Mouse (Mus musculus): Measurements from ENCODE around the gene Kcnd2. TPM values are rescaled to one million over a fixed set of nuclear protein-coding genes. Genes with fewer than 3 reads are reported as not detected.

The Kcnd2 gene
- polyA plus RNA-seq, 1 experiment = 43.9 TPM

DNA sequence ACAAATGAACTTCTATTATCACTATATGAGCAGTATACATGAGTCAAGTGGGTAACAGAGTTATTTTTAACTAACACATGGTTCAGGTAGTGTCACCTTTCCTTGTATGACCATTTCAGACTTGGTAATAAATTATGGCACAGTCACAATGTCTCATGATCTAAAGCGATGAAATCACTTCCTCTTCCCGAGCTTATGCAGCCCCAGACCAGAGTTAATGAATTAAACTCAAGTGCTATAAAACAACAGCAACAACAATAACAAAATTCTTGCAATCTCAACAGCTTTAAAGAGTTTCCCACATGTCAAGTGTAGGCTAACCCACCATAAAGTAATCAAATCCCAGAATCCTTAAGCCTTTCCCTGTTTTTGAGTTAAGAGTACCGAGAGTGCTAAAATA, 198.4 kb downstream of the Kcnd2 start:
- no peak for DNase-seq (ENCODE audit: extremely low spot score in 1 of 2, low spot score in 1 of 2)

DNA sequence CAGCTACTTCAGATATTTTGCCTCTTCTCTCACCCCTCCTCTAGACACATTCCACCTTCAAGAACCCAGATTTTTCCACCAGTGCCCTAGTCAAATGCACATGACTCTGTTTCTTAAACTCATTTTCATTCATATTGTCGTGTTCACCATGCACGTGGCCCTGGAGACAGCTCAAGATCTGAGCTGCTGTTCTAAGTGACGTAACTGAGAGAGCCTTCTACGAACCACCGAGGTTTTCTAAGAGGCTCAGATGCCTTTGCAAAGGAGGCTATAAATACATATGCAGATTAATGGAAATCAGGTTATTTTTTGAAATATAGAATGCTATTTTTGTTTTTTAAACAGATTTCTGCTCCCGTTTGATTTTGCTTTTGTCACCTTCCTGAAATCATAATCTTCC, 202.9 kb downstream of the Kcnd2 start:
- DNase-seq (ENCODE audit: extremely low spot score in 1 of 2, low spot score in 1 of 2) = peak; percentile 70

DNA sequence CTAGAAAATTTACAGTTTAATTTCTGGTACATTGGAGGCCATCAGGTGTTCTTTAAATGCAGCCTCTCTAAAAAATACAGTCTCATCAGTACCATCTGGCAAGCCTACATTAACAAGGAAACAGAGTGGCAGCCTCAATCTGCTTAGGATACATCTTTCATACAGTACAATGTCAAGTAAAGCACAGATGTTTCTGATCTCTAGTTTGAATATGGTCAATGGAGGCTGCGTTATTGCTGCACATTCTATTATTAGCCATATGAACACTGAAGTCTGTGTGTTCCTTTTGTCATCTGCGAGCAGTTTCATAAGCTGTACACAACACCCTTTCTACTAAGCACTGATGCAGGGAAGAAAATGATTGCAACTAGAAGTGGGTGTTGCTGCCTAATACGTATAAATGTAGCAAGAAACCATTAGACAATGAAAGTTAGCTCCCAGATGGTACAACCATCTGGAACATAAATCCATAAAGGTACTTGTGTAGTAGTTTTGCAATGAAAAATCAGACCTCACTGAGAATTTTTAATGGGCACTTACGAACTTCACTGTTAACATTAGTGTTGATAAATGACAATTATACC, 209.0 kb downstream of the Kcnd2 start:
- peak in 1 of 2 experiments; percentile 23 for DNase-seq (ENCODE audit: extremely low spot score in 1 of 2, low spot score in 1 of 2)

DNA sequence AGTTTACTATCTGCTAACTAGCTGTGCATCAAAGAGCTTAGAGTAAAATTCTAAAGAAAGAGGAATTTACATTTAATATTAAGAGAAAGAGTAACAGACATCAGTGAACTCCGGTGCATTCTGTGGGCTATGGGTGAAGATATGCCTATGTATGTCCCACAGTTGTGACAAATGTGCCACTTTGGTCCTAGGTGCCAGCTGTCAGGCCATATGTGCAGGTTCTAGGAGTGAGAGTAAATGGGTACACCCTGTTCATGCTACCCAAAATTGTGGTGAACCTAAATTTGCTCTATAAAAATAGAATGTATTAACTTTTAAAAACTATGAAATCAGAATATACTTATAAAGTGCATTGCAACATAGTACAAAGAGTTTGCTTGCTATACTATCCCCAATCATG, 215.8 kb downstream of the Kcnd2 start:
- DNase-seq (ENCODE audit: extremely low spot score in 1 of 2, low spot score in 1 of 2) = no peak

DNA sequence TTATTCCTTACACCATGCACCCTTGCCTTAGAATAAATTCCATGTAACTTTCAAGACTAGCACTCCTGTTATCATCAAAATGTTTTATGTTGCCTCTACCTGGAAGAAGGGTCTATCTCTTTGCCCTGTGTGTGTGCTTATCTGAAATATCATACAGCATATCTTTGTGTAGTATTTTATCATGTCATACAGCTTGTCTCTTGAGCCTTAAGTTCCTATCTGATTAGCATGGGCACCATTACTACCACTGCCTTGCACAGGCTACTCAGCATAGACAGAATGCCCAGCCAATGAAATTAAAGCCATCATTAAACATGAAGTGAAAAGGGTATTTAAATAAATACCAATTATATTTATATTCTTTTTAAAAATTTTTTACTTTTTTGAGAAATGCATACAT, 249.4 kb downstream of the Kcnd2 start:
- DNase-seq (ENCODE audit: extremely low spot score in 1 of 2, low spot score in 1 of 2) = no peak

DNA sequence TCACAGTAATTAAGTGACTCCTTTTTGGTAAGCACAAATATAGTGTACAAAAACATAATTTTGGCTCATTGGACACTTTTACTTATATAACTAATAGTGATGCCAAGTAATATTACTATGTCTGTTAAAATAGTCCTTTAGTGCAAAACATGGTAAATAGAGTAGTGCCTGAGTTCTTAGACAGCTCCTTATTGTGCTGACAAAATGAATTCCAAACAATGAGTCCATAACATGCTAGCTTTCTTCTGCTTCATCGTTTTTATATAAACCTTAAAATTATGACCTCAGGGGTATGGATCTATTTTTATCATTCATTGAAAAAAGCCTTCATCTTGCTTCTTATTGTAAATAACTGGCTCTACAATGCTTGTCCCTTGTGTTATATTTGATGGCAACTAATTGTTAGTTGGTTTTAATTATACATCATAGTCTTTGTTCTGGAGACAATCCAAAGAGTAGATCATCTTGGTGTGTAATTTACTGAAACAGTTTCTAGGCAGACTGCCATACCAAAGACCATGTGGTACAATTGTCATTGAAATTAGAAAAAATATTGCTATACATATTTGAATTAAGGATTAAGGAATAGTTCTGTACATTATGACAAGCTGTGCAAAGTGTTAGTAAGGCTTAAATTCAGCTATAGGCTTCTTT, 256.7 kb downstream of the Kcnd2 start:
- DNase-seq (ENCODE audit: extremely low spot score in 1 of 2, low spot score in 1 of 2) = no peak

DNA sequence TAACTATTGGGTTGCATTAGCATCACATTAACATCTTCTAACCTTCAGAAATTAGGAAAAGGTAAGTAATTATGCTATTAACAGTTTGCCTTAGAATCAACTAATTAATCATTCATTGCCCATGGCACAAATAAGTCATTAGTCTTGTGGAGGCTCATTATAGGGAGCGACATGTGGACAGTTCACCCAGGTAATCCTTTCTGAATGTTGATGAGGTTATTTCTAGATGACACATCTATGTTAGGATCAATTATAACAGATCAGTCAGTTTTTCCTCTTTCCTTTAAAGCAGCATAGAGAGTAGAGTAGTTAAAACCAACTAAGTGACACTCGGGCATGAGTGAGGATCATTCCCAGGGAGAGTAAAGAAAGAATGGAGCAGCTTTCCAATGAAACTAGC, 267.4 kb downstream of the Kcnd2 start:
- DNase-seq (ENCODE audit: extremely low spot score in 1 of 2, low spot score in 1 of 2) = no peak

DNA sequence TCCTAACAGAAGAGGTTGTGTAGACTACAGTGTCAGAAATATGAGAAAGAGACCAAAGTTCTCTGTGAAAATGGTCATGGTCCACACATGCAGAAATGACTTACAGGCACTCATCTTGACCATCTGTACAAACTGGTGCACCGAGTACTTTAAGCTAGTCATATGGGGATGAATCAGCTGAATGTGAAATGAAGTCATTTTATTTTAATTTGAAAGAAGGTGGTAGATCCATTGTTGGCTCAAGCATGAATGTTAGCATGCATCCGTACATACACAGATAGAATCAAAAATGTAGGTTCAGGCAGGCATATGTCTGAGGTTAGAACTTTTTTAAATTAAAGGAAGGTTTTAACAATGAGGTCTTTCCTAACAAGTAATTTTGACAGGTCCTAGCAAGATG, 273.2 kb downstream of the Kcnd2 start:
- no peak for DNase-seq (ENCODE audit: extremely low spot score in 1 of 2, low spot score in 1 of 2)

DNA sequence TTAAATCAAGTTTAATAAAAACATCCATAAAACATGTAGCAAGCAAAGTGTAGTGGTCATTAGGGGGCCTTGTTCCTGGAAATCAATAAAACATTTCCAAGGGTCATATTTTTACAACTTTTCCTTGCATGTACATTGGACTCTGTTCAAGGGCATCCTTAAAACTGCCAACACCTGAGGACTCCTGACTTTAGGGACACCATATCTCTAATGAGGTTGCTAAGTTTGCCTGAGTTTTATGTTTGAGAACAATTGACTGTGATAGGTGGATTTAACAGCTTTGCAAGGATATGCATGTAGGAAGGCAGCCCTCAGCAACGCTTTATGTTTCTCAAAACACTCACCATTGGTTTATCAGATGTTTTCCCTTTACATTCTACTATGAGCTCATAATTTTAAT, 287.6 kb downstream of the Kcnd2 start:
- no peak for DNase-seq (ENCODE audit: extremely low spot score in 1 of 2, low spot score in 1 of 2)

DNA sequence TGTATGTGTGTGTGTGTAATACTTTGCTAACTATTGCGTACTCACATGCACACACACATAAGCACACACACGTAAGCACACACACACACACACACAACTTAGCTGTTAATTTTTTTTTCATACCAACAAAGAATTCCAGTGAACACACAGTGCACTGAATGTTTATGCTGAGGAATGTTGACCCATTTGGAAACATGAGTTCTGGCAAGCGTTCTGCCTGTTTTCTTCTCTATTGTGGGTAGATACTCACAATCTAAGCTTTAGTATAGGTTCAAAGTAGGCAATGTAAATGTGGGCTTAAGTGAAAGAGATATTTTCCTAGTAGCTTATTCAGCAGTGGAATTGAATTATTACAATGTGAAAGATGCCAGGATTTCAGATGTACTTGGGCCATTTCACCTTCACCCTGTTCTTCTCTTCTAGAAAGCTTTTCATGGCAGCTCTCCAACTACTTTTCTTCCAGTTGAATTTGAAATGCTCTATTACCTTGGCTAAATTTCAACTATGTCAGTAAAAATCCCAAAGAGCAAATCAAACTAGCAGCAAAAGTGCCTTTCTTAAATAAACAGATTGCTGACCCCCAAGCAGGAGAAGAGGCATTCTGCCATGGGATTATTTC, 295.4 kb downstream of the Kcnd2 start:
- no peak for DNase-seq (ENCODE audit: extremely low spot score in 1 of 2, low spot score in 1 of 2)

DNA sequence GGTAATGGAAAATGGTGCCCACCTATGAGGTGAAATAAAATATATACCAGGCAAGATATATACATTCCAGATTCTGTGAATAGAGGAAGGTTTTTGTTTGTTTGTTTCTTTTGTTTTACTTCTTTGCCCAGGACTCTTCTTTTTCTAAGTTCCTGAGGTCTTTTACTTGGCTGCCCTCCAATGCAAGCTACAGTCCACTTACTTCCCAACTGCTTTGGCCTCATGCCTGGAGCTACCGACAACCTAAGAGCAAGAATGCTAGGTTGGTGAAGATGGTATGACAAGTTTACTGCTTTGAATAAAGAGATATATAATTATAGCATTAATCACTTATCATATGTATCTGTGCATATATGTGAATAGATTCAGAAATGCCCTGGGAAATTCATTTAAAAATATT, 305.0 kb downstream of the Kcnd2 start:
- no peak for DNase-seq (ENCODE audit: extremely low spot score in 1 of 2, low spot score in 1 of 2)

DNA sequence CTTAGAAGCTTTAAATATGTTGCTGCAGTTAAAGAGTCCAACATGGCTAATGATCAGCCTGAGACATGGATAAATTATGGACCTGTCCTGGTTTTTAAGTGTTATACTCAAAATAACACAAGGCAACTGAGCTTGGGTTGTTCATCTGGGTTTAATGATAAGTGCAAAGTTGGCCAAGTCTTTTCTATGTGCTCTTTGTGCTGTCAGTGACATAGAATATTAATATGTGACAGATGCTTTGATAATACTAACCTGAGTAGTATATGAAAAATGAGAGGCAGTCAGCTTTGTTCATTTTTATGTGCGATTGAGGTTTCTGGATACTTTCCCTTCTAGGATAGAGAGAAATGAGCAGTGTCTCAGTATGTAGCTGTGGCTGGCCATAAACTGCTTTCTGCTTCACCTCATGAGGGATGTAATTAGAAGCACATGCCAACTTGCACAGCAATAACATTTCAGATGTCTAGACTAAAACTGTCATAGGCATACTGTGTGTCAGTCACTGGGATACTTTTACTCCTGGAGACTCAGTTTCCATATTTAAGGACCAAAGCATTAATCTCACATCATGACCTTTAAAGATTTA, 312.3 kb downstream of the Kcnd2 start:
- DNase-seq (ENCODE audit: extremely low spot score in 1 of 2, low spot score in 1 of 2) = no peak

DNA sequence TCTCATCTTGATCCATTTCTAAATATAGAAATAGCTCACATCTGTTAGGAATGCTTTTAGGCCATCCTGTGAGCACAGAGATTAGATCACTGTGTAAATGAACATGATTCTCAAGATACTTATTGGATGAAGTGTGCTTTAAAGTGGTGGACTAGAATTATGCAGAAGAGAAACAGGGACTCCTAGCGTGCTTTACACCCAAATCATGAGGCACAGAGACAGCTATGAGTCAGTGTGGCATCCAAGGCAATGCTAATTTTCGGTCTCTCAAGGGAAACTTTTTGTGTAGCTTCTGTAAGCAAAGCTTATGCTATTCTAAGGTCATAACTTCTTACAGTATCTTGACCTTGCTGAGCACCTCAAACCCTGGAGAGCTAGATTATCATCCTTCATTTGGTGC, 318.7 kb downstream of the Kcnd2 start:
- DNase-seq (ENCODE audit: extremely low spot score in 1 of 2, low spot score in 1 of 2) = peak; percentile 19 to 33

DNA sequence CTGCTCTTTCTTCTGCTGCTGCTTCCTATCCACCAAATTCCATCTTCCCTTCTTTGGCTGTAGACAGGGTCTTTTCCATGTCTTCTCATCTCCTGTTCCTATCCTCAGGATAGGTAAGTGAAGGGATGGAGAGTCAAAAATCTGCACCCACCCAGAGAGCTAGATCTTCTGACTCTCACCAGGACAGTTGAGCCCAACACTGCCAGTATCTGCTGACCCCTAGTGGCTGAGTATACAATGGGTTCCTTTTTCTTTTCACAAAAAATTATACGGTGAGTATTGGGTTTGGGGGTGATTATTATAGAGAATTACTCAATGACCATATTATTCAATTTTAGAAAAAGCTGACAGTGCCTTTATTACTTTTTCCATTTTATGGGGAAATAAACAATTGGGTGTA, 319.5 kb downstream of the Kcnd2 start:
- DNase-seq (ENCODE audit: extremely low spot score in 1 of 2, low spot score in 1 of 2) = peak in 1 of 2 experiments; percentile 68

DNA sequence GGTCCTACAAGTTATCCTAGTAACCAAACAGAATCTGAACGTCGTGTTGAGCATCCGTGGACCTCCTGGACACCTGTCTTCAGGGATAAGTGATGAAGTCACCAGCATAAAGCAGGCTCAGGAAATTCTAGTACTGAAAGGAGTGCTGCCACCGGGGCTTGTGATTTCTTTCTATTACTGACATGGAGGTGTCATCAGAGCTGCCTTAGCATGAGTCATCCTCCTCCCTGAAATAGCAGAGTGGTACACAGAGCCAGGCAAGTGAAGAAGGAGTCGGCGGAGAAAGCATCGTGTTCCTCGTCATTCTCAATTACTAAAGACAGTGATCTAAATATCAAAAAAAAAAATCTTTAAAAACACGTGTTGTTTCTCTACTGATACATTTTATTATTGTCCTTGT, 336.2 kb downstream of the Kcnd2 start:
- DNase-seq (ENCODE audit: extremely low spot score in 1 of 2, low spot score in 1 of 2) = peak; percentile 74 to 77

DNA sequence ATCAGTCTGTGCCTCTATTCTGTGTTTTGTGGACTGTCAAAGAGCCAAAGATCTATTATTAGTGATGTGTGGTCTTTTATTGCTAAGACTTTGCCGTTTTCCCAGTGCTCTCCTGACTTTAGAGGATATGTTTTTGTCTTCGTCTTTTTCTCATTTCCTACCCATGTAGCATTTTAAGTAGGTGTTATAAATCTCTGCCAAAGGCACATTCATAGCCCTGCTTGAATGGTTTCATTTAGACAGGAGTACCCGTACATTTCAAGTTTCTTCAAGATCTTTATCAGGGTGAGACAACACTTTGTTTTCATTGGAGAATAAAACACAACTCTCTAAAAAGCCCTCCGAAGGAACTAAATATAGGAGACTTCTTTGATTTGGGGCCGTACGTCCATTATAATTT, 355.7 kb downstream of the Kcnd2 start:
- no peak for DNase-seq (ENCODE audit: extremely low spot score in 1 of 2, low spot score in 1 of 2)

DNA sequence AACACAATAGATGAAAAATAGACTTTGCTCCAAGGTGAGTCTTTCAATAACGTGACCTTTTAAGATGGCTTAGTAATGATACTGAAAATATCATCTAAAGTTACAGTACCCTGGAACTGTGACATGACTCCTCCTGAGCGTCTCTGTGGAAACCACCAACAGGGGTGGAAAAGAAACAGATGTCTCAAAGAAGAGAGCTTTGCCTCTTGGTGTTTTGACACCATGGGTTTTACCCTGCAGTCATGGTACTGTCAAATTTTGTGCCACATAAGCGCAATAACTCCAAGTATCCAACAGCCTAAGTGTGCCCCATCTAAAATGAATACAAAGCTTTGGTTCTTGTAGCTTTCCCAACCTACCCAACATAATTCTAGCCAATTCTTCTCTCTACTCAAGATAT, 374.9 kb downstream of the Kcnd2 start:
- DNase-seq (ENCODE audit: extremely low spot score in 1 of 2, low spot score in 1 of 2) = no peak

DNA sequence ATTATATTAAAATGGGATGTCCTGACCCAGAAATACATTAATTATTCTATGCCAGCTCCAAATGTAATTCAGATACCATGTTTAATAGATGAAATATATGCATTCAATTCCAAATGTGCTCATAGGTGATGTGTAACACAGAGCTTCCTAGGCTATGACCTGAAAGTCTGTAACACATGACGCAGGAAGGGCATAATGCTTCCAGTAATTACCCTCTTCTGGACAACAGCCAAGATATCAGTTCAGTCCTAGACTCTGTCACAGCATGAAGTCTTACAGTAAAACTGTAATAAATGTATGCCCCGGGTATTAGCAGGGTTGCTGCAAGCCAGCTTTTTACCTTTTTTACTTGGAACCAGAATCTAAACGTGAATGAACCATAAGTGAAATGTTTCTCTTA, 382.1 kb downstream of the Kcnd2 start:
- no peak for DNase-seq (ENCODE audit: extremely low spot score in 1 of 2, low spot score in 1 of 2)

DNA sequence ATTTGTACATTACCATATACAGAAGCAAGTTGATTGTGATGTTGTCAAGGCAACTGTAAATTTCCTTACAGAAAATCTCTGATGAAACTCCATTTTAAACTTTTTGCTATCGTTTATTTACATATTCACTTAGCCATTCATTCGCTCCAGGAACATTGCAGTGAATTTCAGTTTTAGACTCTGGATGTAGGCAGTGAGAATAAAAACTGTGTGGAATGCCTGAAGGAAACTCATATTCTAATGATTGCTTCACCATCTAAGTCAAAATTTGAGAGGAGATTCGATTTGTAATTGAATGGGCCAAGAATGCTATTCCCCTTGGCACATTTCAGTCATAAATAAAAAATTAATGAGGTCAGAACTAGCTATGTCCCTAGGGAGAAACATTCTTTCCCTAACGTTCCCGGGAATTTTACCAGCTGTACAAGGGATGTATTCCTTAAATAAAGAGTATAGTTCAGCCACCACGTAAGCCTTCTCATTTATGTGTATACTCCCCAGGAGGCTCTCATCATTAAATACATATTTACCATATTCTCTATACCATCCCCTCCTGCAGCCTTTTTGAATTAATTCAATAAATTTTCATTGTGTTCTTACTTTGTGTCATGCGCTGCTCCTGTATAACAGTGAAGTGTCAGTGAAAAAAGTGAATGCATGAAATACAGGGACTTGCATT, 394.2 kb downstream of the Kcnd2 start:
- no peak for DNase-seq (ENCODE audit: extremely low spot score in 1 of 2, low spot score in 1 of 2)

DNA sequence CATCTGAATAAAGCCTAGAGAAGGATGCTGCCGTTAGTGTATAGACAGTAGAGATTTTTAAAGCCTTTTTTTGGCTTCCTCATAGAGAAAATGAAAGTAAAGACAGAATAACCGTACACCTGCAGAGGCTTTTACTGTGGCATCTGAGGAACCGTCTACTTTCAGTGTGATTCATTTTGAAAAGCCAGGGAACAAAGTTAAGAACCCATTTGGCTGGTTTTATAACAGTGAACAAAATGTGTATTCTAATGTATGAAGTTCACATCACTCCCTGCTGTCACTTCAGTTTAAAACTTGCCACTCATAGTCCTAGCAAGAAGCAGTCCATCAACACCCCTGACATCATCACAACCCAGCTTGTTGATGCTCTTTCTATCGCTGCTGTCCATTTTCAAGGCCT, 414.7 kb downstream of the Kcnd2 start:
- DNase-seq (ENCODE audit: extremely low spot score in 1 of 2, low spot score in 1 of 2) = no peak

DNA sequence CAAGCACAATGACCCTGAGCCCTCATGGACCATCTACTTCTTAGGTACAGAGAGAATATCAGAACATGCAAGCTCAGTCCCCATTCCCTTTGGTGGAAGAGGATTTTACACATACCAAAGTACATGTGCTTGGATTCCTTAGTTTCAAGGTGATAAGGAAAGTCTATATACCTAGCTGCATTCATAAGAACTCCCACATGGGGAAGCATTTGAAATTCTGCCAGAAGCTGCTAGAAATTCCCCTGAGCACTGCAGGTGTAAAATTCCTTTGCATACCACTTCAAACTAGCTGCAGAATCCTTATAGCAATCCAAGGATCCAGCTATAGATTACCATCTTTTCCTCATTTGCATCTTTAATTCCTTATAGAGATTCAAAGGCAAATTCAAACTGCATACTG, 440.4 kb downstream of the Kcnd2 start:
- peak in 1 of 2 experiments; percentile 17 for DNase-seq (ENCODE audit: extremely low spot score in 1 of 2, low spot score in 1 of 2)

All from frontal cortex, adult 2 months (tissue).